Mouse (Mus musculus): ENCODE data around the gene Peg10.

GRCm38 (mm10) chr6:4751355-4751754 is 4.2 kb downstream of the Peg10 start:
- TF ChIP-seq CTCF (IDR thresholded peaks at IDR 0.05) (no peak), EP300 (IDR thresholded peaks at IDR 0.05) (no peak)

All from lung, postnatal 0 days (tissue).